In genomic region chr9:102272731-102273468, GRCm38 (mm10) we compare ENCODE assay signal across 19 mouse cellular contexts.
DNase-seq lines count a peak whose midpoint lies in the region; ATAC-seq lines count a peak whose summit lies in the region.
"Had no signal": no experiment of that assay in that cellular context is flagged by ENCODE, and none has a peak within 500 bp of the region (broad histone marks: within the 10 kb centered on the region; RNA-seq: fewer than 3 reads in every experiment).

No protein-coding gene starts in this region.

- H3K4me2 ChIP-seq in heart, embryonic 11.5 days: no peak overlapping the region
- H3K4me2 ChIP-seq: forebrain, embryonic 13.5 days; hindbrain, embryonic 15.5 days; intestine, embryonic 15.5 days; liver, embryonic 15.5 days; midbrain, embryonic 11.5 days; neural tube, embryonic 13.5 days; stomach, embryonic 15.5 days had no signal

- no peaks in the 10 kb centered on the region for H3K9me3 ChIP-seq in heart, embryonic 11.5 days (replicated peaks; ENCODE audit: control insufficient read depth, low read length)
- H3K9me3 ChIP-seq: embryonic facial prominence, embryonic 10.5 days; forebrain, embryonic 13.5 days; heart, embryonic 10.5 days; hindbrain, embryonic 15.5 days; intestine, embryonic 15.5 days; liver, embryonic 15.5 days; neural tube, embryonic 13.5 days; stomach, embryonic 15.5 days had no signal

- 63% methylated on average over 5 of the region's 5 CpGs for WGBS in heart, embryonic 11.5 days (ENCODE audit: insufficient replicate concordance)

- no peaks in the 10 kb centered on the region for H3K36me3 ChIP-seq in heart, embryonic 11.5 days (ENCODE audit: control insufficient read depth, insufficient read depth, low read length)
- H3K36me3 ChIP-seq: embryonic facial prominence, embryonic 10.5 days; heart, embryonic 10.5 days; hindbrain, embryonic 15.5 days; intestine, embryonic 15.5 days; liver, embryonic 15.5 days; neural tube, embryonic 13.5 days; stomach, embryonic 15.5 days had no signal

- no peak overlapping the region for H3K9ac ChIP-seq in heart, embryonic 11.5 days (ENCODE audit: low read depth, low read length)
- H3K9ac ChIP-seq: forebrain, embryonic 13.5 days; hindbrain, embryonic 15.5 days; intestine, embryonic 15.5 days; liver, embryonic 15.5 days; neural tube, embryonic 13.5 days; stomach, embryonic 15.5 days had no signal

- H3K27me3 ChIP-seq in heart, embryonic 11.5 days (ENCODE audit: control insufficient read depth, insufficient read depth, low read length): peaks cover 36% of the 10 kb centered on the region
- H3K27me3 ChIP-seq: hindbrain, embryonic 15.5 days; stomach, embryonic 15.5 days had no signal

- intact Hi-C loops in heart, postnatal 36 days (cut with DNase I): loop anchor here (5.0 kb wide), 1 partner anchor 34 kb away; no protein-coding TSS in a partner anchor
- intact Hi-C loops in left cerebral cortex, postnatal 4 days (cut with DNase I): no loop called here

- DNase-seq in adrenal gland, postnatal 25 days: peak; percentile 5
- DNase-seq in adrenal gland, postnatal 36 days: no peak
- DNase-seq in heart, postnatal 36 days: peak; percentile 14 to 22
- peak; percentile 40 for DNase-seq in left cerebral cortex, postnatal 4 days
- no peak for DNase-seq in left cerebral cortex, adult 11 months (ENCODE audit: low spot score)
- peak; percentile 64 to 78 for DNase-seq in cerebellum, postnatal 10 days
- DNase-seq: adrenal gland, adult 2 months; heart, postnatal 4 days had no signal

- no peaks in the 10 kb centered on the region for H3K4me1 ChIP-seq in heart, embryonic 11.5 days (ENCODE audit: control insufficient read depth, insufficient read depth, low read length)
- H3K4me1 ChIP-seq: liver, embryonic 15.5 days; stomach, embryonic 15.5 days had no signal

- no peak overlapping the region for H3K27ac ChIP-seq in heart, embryonic 11.5 days (ENCODE audit: low read depth, low read length)
- H3K27ac ChIP-seq: embryonic facial prominence, embryonic 10.5 days; forebrain, embryonic 13.5 days; heart, embryonic 10.5 days; hindbrain, embryonic 15.5 days; intestine, embryonic 15.5 days; liver, embryonic 15.5 days; neural tube, embryonic 13.5 days; stomach, embryonic 15.5 days had no signal

- ATAC-seq in heart, embryonic 11.5 days (replicated peaks; ENCODE audit: insufficient number of reproducible peaks, low FRiP score, low TSS enrichment): no peak
- ATAC-seq in erythroid progenitor cell, adult 5-6 weeks (replicated peaks; ENCODE audit: low FRiP score, poor library complexity, severe bottlenecking): no peak
- ATAC-seq: forebrain, embryonic 13.5 days; intestine, embryonic 15.5 days had no signal

- H3K4me3 ChIP-seq in heart, embryonic 11.5 days (ENCODE audit: low read depth, low read length): no peak overlapping the region
- H3K4me3 ChIP-seq: embryonic facial prominence, embryonic 10.5 days; forebrain, embryonic 13.5 days; heart, embryonic 10.5 days; hindbrain, embryonic 15.5 days; intestine, embryonic 15.5 days; liver, embryonic 15.5 days; neural tube, embryonic 13.5 days; stomach, embryonic 15.5 days had no signal

Comparison
In these comparisons a context has a peak if more than half of its experiments do, and no peak if none do; other contexts are left out.
1. DNase-seq: peak in adrenal gland, postnatal 25 days (single experiment), heart, postnatal 36 days (2 of 2), left cerebral cortex, postnatal 4 days (single experiment) and cerebellum, postnatal 10 days (2 of 2); none in adrenal gland, postnatal 36 days (0 of 2) and left cerebral cortex, adult 11 months (single experiment).